Mouse (Mus musculus) cerebellum, adult 2 months (tissue): Measurements from ENCODE around the gene Rora.

Source experiments
- CTCF ChIP-seq: fragments of 200-500 bp; IDR thresholded peaks from 2 replicates; pipeline ENCODE4 v1.5.1; 2011; ENCODE audit warnings: low read depth, mild to moderate bottlenecking, control low read depth, low read length, moderate library complexity, borderline replicate concordance; ENCODE audit not compliant: insufficient read depth
- POLR2A ChIP-seq: fragments of 200-500 bp; IDR thresholded peaks from 2 replicates; pipeline ENCODE4 v1.6.1; 2011; ENCODE audit warnings: low read length, control low read depth, borderline replicate concordance; ENCODE audit not compliant: insufficient read depth

- TF ChIP-seq CTCF (no peak), POLR2A (no peak)
Observed at GRCm38 (mm10) chr9:68947707-68948106, 294.1 kb downstream of the Rora start.
